Mouse (Mus musculus) spleen, postnatal 36 days (tissue): ENCODE measurements around the gene Gm7361.
"Not testable (repeated sequence)": the region's sequence is repeated elsewhere in the genome, so short reads cannot be mapped to it uniquely, and the experiment has no call there.

Source experiments
- DNase-seq, 2 experiments: peaks; one replicate each; pipeline ENCODE4 v3.0.0; 2022; ENCODE audit warnings: low spot score in 2 of 2, mixed read lengths in 1 of 2

Gm7361 gene

GRCm38 (mm10) chr5:26257391-26257790 is at the start of gene Gm7361:
TSS of gene Gm7361 (plus strand) at chr5:26257691.
- DNase-seq = not testable (repeated sequence)

DNA sequence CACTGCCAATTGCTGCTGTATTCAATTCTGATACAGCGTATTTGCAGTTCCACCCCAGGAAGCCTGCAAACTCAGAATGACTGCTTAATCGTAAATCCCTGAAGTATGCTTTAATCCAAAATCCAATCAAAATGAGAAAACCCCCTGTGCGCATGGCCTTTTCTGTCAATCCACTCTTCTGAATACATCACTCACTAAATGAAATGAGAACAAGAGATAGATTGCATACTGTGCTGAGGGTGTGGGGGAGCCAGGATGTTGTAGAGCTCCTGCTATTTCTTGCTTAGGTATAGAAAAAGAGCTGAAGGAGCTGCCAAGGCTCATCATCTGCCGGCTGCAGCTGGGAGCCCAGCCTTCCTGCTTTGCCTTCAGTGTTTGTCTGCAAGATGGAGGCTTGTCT is 46.5 kb upstream of the Gm7361 start:
- no peak for DNase-seq

DNA sequence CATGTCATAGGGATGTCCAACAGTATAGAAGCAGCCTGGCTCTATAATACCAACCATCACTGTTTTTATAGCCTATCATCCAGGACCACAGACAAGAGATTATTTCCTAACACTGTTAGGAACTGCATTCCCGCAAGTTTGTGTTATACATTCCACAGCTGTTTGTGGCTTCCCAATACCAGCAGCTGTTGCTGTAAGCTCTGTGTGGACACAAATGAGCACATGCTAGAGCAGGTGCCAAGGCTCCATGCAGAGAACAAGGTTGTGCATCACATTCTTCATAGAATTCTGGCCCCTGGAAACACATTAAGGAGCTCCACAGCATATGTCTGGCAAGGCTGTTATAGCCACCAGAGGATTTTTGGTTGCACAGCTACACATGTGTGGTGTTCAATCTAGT is 35.4 kb upstream of the Gm7361 start:
- no peak for DNase-seq

DNA sequence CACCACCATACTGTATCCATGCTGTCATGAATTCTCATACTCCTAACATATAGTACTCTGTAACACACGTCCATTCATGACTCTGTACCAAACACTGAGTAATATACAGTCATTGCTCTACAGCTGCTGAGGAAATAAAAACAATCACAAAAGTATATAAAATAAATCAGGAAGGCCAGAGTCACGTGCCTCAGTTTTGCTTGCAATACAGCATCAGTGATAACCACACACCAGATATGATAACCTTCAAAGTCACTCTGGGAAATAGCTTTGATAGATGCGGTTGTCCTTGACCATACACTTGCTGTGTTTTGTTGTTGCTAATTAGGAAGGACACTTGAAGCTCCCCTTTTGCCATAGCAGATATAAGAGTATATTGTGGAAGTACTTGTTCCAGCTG is 9.2 kb downstream of the Gm7361 start:
- not testable (repeated sequence) for DNase-seq

GRCm38 (mm10) chr5:26280361-26280760 is 22.9 kb downstream of the Gm7361 start:
- DNase-seq = no peak

DNA sequence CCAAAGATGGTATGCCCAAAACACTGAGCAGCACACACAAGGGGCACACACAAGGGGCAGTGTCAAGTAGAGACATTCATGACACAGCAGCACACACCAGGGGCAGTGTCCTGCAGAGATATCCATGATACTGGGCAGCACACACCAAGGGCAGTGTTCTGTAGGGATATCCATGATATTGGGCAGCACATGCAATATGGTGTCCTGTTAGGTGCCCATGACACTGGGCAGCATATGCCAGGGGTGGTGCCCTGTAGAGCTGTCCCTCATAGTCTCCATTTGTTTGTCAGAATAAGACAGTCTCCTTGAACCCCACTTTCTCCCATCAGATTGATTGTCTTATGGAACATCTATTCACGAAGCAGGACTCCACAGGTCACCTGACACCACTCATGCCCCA is 24.2 kb downstream of the Gm7361 start:
- DNase-seq = no peak

DNA sequence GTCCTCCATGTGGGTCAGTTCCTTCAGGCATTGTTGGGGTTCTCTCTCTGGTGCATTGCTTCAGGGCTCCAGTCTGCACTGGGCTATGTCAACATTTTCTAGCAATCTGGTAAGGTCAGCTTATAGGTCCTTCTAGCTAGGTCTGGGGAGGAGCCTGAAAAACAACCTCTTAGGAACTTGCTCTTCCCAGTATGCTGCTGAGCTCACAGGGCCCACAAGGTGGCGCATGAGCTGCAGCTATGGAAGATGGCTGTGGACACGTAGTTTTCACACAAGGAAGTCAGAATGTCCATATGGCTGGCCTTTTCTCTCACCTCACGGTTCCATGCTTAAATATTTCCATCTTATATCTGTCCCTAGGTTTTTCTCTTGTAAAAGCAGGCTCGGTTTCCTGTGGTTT is 24.8 kb downstream of the Gm7361 start:
- no peak for DNase-seq

DNA sequence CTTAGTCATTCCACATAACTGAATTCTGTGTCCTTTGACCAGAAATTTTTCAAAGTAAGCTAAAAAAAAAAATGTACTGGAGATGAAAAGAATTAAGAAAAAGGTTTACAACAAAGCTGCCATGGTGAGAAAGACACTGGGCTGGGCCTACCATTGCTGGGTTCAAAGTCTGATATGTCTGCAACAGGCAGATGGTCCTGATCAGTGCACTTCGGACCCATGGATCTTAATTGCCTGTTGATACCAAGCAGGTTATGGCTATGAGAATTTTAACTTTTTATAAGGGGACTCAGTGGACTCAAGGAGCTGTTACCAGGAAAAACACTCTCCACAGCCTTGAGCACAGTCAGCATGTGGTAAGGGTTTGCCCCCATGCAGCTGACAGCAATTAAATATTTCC is 25.9 kb downstream of the Gm7361 start:
- DNase-seq = no peak

- no peak for DNase-seq
Measured at GRCm38 (mm10) chr5:26291621-26292020, 34.1 kb downstream of the Gm7361 start.

DNA sequence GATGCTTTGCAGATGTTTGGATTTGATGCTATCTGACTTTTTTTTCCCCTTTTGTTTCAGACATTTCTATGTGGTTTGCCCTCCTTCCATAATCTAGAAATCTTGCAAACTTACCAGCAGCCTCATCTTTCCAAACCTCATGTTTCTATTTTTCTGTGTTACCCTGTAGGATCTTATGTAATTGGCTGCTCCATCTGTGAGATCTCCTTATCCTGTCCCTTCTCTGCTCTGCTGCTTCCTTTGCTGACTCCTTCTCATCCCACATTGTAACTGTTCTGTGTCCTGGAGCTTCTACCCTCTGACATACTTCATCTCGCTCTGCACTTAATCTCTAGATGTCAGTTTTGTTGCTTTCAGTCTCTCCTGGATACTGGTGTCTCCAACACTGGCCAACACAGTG is 35.8 kb downstream of the Gm7361 start:
- DNase-seq = no peak
